Mouse (Mus musculus) MEL (cell line): Measurements from ENCODE around the gene Slc4a8. TPM values are rescaled to one million over a fixed set of nuclear protein-coding genes. Genes with fewer than 3 reads are reported as not detected.

Source experiments
- DNase-seq: peaks from one replicate; pipeline ENCODE4 v3.0.0; 2011; ENCODE audit warnings: low read depth, low spot score
- H3K27ac ChIP-seq: 2 replicates; pipeline ENCODE4 v1.5.1; 2012; ENCODE audit warnings: low read depth, mild to moderate bottlenecking, control low read depth, low read length, moderate library complexity; ENCODE audit not compliant: control insufficient read depth
- H3K27me3 ChIP-seq, 2 experiments: fragments of 150-350 bp in 1 of 2; sonication (generic) in 1 of 2; 2 replicates each; pipeline ENCODE4 v1.6.1; 2012; ENCODE audit warnings: low read length in 2 of 2, mild to moderate bottlenecking in 2 of 2, improper control_type of control experiment in 1 of 2, moderate library complexity in 1 of 2; ENCODE audit not compliant: insufficient read depth in 2 of 2, control insufficient read depth in 1 of 2
- H3K36me3 ChIP-seq, 2 experiments: 2 replicates each; pipeline ENCODE4 v1.6.1; 2012 to 2014; ENCODE audit warnings: low read length in 2 of 2, improper control_type of control experiment in 1 of 2, inconsistent platforms in 1 of 2, mild to moderate bottlenecking in 1 of 2; ENCODE audit not compliant: insufficient read depth in 2 of 2, control insufficient read depth in 1 of 2
- H3K4me1 ChIP-seq, 2 experiments: fragments of 150-350 bp in 1 of 2; sonication (generic) in 1 of 2; 2 replicates each; pipeline ENCODE4 v1.6.1; 2012; ENCODE audit warnings: low read length in 2 of 2, improper control_type of control experiment in 1 of 2, mild to moderate bottlenecking in 1 of 2; ENCODE audit not compliant: insufficient read depth in 2 of 2, control insufficient read depth in 1 of 2
- H3K4me3 ChIP-seq, 2 experiments: fragments of 150-350 bp in 1 of 2; sonication (generic) in 1 of 2; 2 replicates each; pipeline ENCODE4 v1.5.1; 2012; ENCODE audit warnings: low read depth in 2 of 2, low read length in 2 of 2, mild to moderate bottlenecking in 2 of 2, moderate library complexity in 2 of 2, control low read depth in 1 of 2, improper control_type of control experiment in 1 of 2; ENCODE audit not compliant: control insufficient read depth in 1 of 2, insufficient read depth in 1 of 2
- H3K79me2 ChIP-seq: 2 replicates; pipeline ENCODE4 v1.6.1; 2012; ENCODE audit warnings: mild to moderate bottlenecking, low read length, moderate library complexity; ENCODE audit not compliant: control insufficient read depth, poor library complexity, insufficient read depth
- H3K9ac ChIP-seq: 2 replicates; pipeline ENCODE4 v1.6.1; 2012; ENCODE audit warnings: low read depth, mild to moderate bottlenecking, control low read depth, low read length, moderate library complexity; ENCODE audit not compliant: control insufficient read depth, poor library complexity, severe bottlenecking
- H3K9me3 ChIP-seq: fragments of 150-350 bp; sonication (generic); replicated peaks from 2 replicates; pipeline ENCODE4 v1.6.1; 2012; ENCODE audit warnings: mild to moderate bottlenecking, low read length, improper control_type of control experiment, moderate library complexity; ENCODE audit not compliant: insufficient read depth
- BHLHE40 ChIP-seq: IDR thresholded peaks from 2 replicates; pipeline ENCODE4 v1.6.1; 2012; ENCODE audit warnings: low read depth, mild to moderate bottlenecking, inconsistent platforms, low read length, improper control_type of control experiment, borderline replicate concordance
- CHD1 ChIP-seq: IDR thresholded peaks from 2 replicates; pipeline ENCODE4 v1.6.1; 2012; ENCODE audit warnings: low read depth, mild to moderate bottlenecking, inconsistent platforms, low read length, improper control_type of control experiment
- CHD2 ChIP-seq: IDR thresholded peaks from 2 replicates; pipeline ENCODE4 v1.6.1; 2011; ENCODE audit warnings: low read length, improper control_type of control experiment
- CTCF ChIP-seq, 3 experiments: IDR thresholded peaks in 2 of 3; conservative IDR thresholded peaks in 1 of 3; 2 replicates each; pipeline ENCODE4 v1.5.1; 2011 to 2012; ENCODE audit warnings: low read length in 3 of 3, low read depth in 2 of 3, mild to moderate bottlenecking in 2 of 3, improper control_type of control experiment in 1 of 3, inconsistent platforms in 1 of 3, mixed read lengths in 1 of 3, moderate library complexity in 1 of 3; ENCODE audit not compliant: control insufficient read depth in 1 of 3, insufficient read depth in 1 of 3, poor library complexity in 1 of 3, severe bottlenecking in 1 of 3
- ELF1 ChIP-seq: IDR thresholded peaks from 2 replicates; pipeline ENCODE4 v1.6.1; 2014; ENCODE audit warnings: low read depth, mild to moderate bottlenecking, inconsistent platforms, low read length, improper control_type of control experiment, moderate library complexity
- EP300 ChIP-seq, 2 experiments: IDR thresholded peaks; 2 replicates each; pipeline ENCODE4 v1.6.1; 2011; ENCODE audit warnings: improper control_type of control experiment in 2 of 2, low read length in 2 of 2, low read depth in 1 of 2, mild to moderate bottlenecking in 1 of 2
- ETS1 ChIP-seq: IDR thresholded peaks from 2 replicates; pipeline ENCODE4 v1.6.1; 2012; ENCODE audit warnings: low read depth, mild to moderate bottlenecking, inconsistent platforms, low read length, improper control_type of control experiment, moderate library complexity
- GABPA ChIP-seq: IDR thresholded peaks from 2 replicates; pipeline ENCODE4 v1.6.1; 2012; ENCODE audit warnings: low read depth, mild to moderate bottlenecking, inconsistent platforms, low read length, improper control_type of control experiment, moderate library complexity
- GATA1 ChIP-seq: IDR thresholded peaks from 2 replicates; pipeline ENCODE4 v1.6.1; 2011; ENCODE audit warnings: low read depth, low read length, improper control_type of control experiment
- HCFC1 ChIP-seq: IDR thresholded peaks from 2 replicates; pipeline ENCODE4 v1.6.1; 2012; ENCODE audit warnings: low read depth, mild to moderate bottlenecking, inconsistent platforms, low read length, improper control_type of control experiment, moderate library complexity
- JUND ChIP-seq: IDR thresholded peaks from 2 replicates; pipeline ENCODE4 v1.6.1; 2011; ENCODE audit warnings: low read depth, mild to moderate bottlenecking, improper control_type of control experiment, low read length
- KAT2A ChIP-seq: conservative IDR thresholded peaks from 2 replicates; pipeline ENCODE4 v1.6.1; 2012; ENCODE audit warnings: low read depth, low read length, improper control_type of control experiment, inconsistent platforms
- MAFK ChIP-seq: IDR thresholded peaks from 2 replicates; pipeline ENCODE4 v1.6.1; 2011; ENCODE audit warnings: low read depth, mild to moderate bottlenecking, low read length, improper control_type of control experiment, borderline replicate concordance
- MAX ChIP-seq: IDR thresholded peaks from 2 replicates; pipeline ENCODE4 v1.6.1; 2011; ENCODE audit warnings: low read length, improper control_type of control experiment
- MEF2A ChIP-seq: IDR thresholded peaks from 2 replicates; pipeline ENCODE4 v1.6.1; 2014; ENCODE audit warnings: low read depth, mild to moderate bottlenecking, inconsistent platforms, low read length, improper control_type of control experiment; ENCODE audit not compliant: poor library complexity, insufficient replicate concordance, severe bottlenecking; ENCODE audit errors: extremely low read depth
- MXI1 ChIP-seq: IDR thresholded peaks from 2 replicates; pipeline ENCODE4 v1.6.1; 2011; ENCODE audit warnings: mild to moderate bottlenecking, low read depth, low read length, improper control_type of control experiment
- MYB ChIP-seq: IDR thresholded peaks from 2 replicates; pipeline ENCODE4 v1.6.1; 2011; ENCODE audit warnings: mild to moderate bottlenecking, low read depth, low read length, improper control_type of control experiment
- MYC ChIP-seq: IDR thresholded peaks from 2 replicates; pipeline ENCODE4 v1.6.1; 2011; ENCODE audit warnings: low read depth, mild to moderate bottlenecking, low read length, improper control_type of control experiment, moderate library complexity
- NELFE ChIP-seq: IDR thresholded peaks from 2 replicates; pipeline ENCODE4 v1.6.1; 2011; ENCODE audit warnings: low read depth, low read length, improper control_type of control experiment
- NRF1 ChIP-seq: IDR thresholded peaks from 2 replicates; pipeline ENCODE4 v1.6.1; 2014; ENCODE audit warnings: low read depth, mild to moderate bottlenecking, inconsistent platforms, low read length, improper control_type of control experiment, moderate library complexity; ENCODE audit not compliant: poor library complexity, insufficient read depth, severe bottlenecking
- POLR2A ChIP-seq, 2 experiments: IDR thresholded peaks; 2 replicates each; pipeline ENCODE4 v1.6.1; 2011 to 2012; ENCODE audit warnings: low read length in 2 of 2, mild to moderate bottlenecking in 2 of 2, control low read depth in 1 of 2, improper control_type of control experiment in 1 of 2, low read depth in 1 of 2, moderate library complexity in 1 of 2; ENCODE audit not compliant: control insufficient read depth in 1 of 2, insufficient read depth in 1 of 2, poor library complexity in 1 of 2
- POLR2AphosphoS2 ChIP-seq: IDR thresholded peaks from 2 replicates; pipeline ENCODE4 v1.6.1; 2011; ENCODE audit warnings: low read length, improper control_type of control experiment
- POLR2AphosphoS5 ChIP-seq: IDR thresholded peaks from 2 replicates; pipeline ENCODE4 v1.6.1; 2012; ENCODE audit warnings: low read depth, borderline replicate concordance, mild to moderate bottlenecking, inconsistent platforms, low read length, moderate library complexity, mixed read lengths
- RAD21 ChIP-seq: IDR thresholded peaks from 2 replicates; pipeline ENCODE4 v1.6.1; 2011; ENCODE audit warnings: mild to moderate bottlenecking, low read depth, low read length, improper control_type of control experiment
- RCOR1 ChIP-seq: IDR thresholded peaks from 2 replicates; pipeline ENCODE4 v1.6.1; 2012; ENCODE audit warnings: low read depth, mild to moderate bottlenecking, inconsistent platforms, low read length, improper control_type of control experiment
- SIN3A ChIP-seq: IDR thresholded peaks from 2 replicates; pipeline ENCODE4 v1.6.1; 2012; ENCODE audit warnings: low read length, improper control_type of control experiment, inconsistent platforms
- SMC3 ChIP-seq: IDR thresholded peaks from 2 replicates; pipeline ENCODE4 v1.6.1; 2011; ENCODE audit warnings: low read depth, low read length, improper control_type of control experiment
- TAL1 ChIP-seq: IDR thresholded peaks from 2 replicates; pipeline ENCODE4 v1.6.1; 2012; ENCODE audit warnings: mild to moderate bottlenecking, inconsistent platforms, low read length, moderate library complexity, mixed read lengths
- TBP ChIP-seq: IDR thresholded peaks from 2 replicates; pipeline ENCODE4 v1.8.0; 2011; ENCODE audit warnings: low read depth, low read length, improper control_type of control experiment
- TCF12 ChIP-seq: IDR thresholded peaks from 2 replicates; pipeline ENCODE4 v1.6.1; 2014; ENCODE audit warnings: low read depth, mild to moderate bottlenecking, inconsistent platforms, low read length, improper control_type of control experiment, moderate library complexity
- UBTF ChIP-seq: IDR thresholded peaks from 2 replicates; pipeline ENCODE4 v1.6.1; 2012; ENCODE audit warnings: low read depth, mild to moderate bottlenecking, inconsistent platforms, low read length, improper control_type of control experiment, moderate library complexity, borderline replicate concordance; ENCODE audit not compliant: insufficient read depth
- USF1 ChIP-seq: IDR thresholded peaks from 2 replicates; pipeline ENCODE4 v1.6.1; 2014; ENCODE audit warnings: low read depth, mild to moderate bottlenecking, inconsistent platforms, low read length, improper control_type of control experiment, moderate library complexity
- USF2 ChIP-seq, 2 experiments: IDR thresholded peaks; 2 replicates each; pipeline ENCODE4 v1.6.1; 2011 to 2012; ENCODE audit warnings: improper control_type of control experiment in 2 of 2, low read length in 2 of 2, borderline replicate concordance in 1 of 2, inconsistent platforms in 1 of 2, low read depth in 1 of 2, mild to moderate bottlenecking in 1 of 2; ENCODE audit not compliant: insufficient read depth in 1 of 2
- ZC3H11A ChIP-seq: IDR thresholded peaks from 2 replicates; pipeline ENCODE4 v1.6.1; 2012; ENCODE audit warnings: low read depth, mild to moderate bottlenecking, inconsistent platforms, low read length, improper control_type of control experiment
- ZKSCAN1 ChIP-seq: IDR thresholded peaks from 2 replicates; pipeline ENCODE4 v1.6.1; 2012; ENCODE audit warnings: low read depth, mild to moderate bottlenecking, inconsistent platforms, low read length, improper control_type of control experiment, moderate library complexity
- ZMIZ1 ChIP-seq: IDR thresholded peaks from 2 replicates; pipeline ENCODE4 v1.6.1; 2012; ENCODE audit warnings: low read depth, mild to moderate bottlenecking, inconsistent platforms, low read length, improper control_type of control experiment, moderate library complexity
- ZNF384 ChIP-seq: IDR thresholded peaks from 2 replicates; pipeline ENCODE4 v1.6.1; 2012; ENCODE audit warnings: low read depth, mild to moderate bottlenecking, inconsistent platforms, low read length, improper control_type of control experiment
- polyA plus RNA-seq, 2 experiments: library from polyadenylated mRNA; stranded (reverse) in 1 of 2; unstranded in 1 of 2; fragments of >175 nt in 1 of 2; fragments of >200 nt in 1 of 2; gene quantifications; 2 replicates each; pipeline versions ENCODE4 v1.2.1 to v1.2.4; 2012; ENCODE audit warnings: low replicate concordance in 2 of 2, low read depth in 1 of 2; ENCODE audit not compliant: insufficient read length in 2 of 2, insufficient read depth in 1 of 2, missing spikeins in 1 of 2
- total RNA-seq: library from RNA; depleted of rRNA; stranded (reverse); fragments of 300-350 nt; gene quantifications from 2 replicates; pipeline ENCODE4 v1.2.3, GENCODE M21; 2012

The Slc4a8 gene
- total and polyA plus RNA-seq, 3 experiments: 0.35 to 2.5 TPM; not detected in 1

DNA sequence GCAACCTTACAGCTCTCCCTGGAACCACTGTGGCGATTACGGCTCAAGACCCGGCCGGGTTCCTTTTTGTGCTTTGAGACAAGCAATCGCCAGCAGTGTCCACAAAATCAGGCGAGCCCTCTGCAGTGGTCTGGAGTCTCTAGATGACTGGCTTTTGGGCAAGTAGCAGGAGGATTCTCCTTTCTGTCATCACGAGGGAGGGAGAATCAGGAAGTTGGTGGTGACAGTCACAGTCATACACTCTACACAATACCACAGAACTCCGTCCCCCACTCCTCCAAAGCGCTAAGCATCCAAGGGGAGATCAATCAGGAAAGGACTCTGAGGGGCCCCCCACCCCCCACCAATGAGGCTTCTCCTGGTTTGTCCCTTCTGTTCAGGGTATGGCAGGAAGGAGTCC lies 33.0 kb upstream of the Slc4a8 start:
- no peaks in the 10 kb centered on the region for H3K27me3 ChIP-seq
- peaks cover 5 to 19% of the 10 kb centered on the region in 2 experiments for H3K4me1 ChIP-seq
- H3K9ac ChIP-seq: peak overlapping the region; percentile 78
- H3K79me2 ChIP-seq: peaks cover 1% of the 10 kb centered on the region
- no peak overlapping the region for H3K27ac ChIP-seq
- peaks cover 2 to 10% of the 10 kb centered on the region in 2 experiments; a peak in 2 of 4 replicates for H3K36me3 ChIP-seq
- peak overlapping the region; percentile 70 to 92 for H3K4me3 ChIP-seq
- DNase-seq: peak; percentile 72
- H3K9me3 ChIP-seq: no peaks in the 10 kb centered on the region
- TF ChIP-seq MXI1 (peak; percentile 69), RAD21 (no peak), ETS1 (0 out of 2 replicates have a peak, but pooled peaks have one; percentile 7), MAFK (no peak), ZNF384 (no peak), CTCF (IDR thresholded peaks at IDR 0.05 in 2 of 3, conservative IDR thresholded peaks at IDR 0.05 in 1 of 3; ENCODE audit: control insufficient read depth in 1 of 3, insufficient read depth in 1 of 3, low read depth in 2 of 3, low read length in 3 of 3, poor library complexity in 1 of 3, severe bottlenecking in 1 of 3) (no peak), EP300 (IDR thresholded peaks at IDR 0.05; ENCODE audit: low read depth in 1 of 2, low read length in 2 of 2) (peak in 1 of 2 experiments; percentile 33; a peak in 1 of 4 replicates), ZKSCAN1 (no peak), USF2 (IDR thresholded peaks at IDR 0.05; ENCODE audit: borderline replicate concordance in 1 of 2, insufficient read depth in 1 of 2, low read depth in 1 of 2, low read length in 2 of 2) (no peak), MAX (peak; percentile 58), GATA1 (no peak), ELF1 (peak; percentile 80), TAL1 (no peak), TBP (no peak), POLR2AphosphoS2 (no peak), UBTF (no peak), CHD1 (no peak), KAT2A (no peak), BHLHE40 (no peak), TCF12 (peak; percentile 25; the same call in 1 of the 2 replicates), ZMIZ1 (0 out of 2 replicates have a peak, but pooled peaks have one; percentile 20), NRF1 (no peak), MYC (peak; percentile 58; the same call in 1 of the 2 replicates), HCFC1 (0 out of 2 replicates have a peak, but pooled peaks have one; percentile 33), MEF2A (no peak), POLR2AphosphoS5 (no peak), GABPA (no peak), SIN3A (peak; percentile 82), ZC3H11A (no peak), RCOR1 (no peak), CHD2 (no peak), SMC3 (no peak), POLR2A (IDR thresholded peaks at IDR 0.05; ENCODE audit: control insufficient read depth in 1 of 2, insufficient read depth in 1 of 2, low read depth in 1 of 2, low read length in 2 of 2, poor library complexity in 1 of 2) (no peak), USF1 (peak; percentile 44; the same call in 1 of the 2 replicates), MYB (no peak), JUND (no peak), NELFE (no peak)
